Mouse (Mus musculus) right cerebral cortex, postnatal 14 days (tissue): ENCODE results near the gene Agt.

Experiments
- DNase-seq: peaks from one replicate; pipeline ENCODE4 v3.0.0; 2022

Gene Agt

DNA sequence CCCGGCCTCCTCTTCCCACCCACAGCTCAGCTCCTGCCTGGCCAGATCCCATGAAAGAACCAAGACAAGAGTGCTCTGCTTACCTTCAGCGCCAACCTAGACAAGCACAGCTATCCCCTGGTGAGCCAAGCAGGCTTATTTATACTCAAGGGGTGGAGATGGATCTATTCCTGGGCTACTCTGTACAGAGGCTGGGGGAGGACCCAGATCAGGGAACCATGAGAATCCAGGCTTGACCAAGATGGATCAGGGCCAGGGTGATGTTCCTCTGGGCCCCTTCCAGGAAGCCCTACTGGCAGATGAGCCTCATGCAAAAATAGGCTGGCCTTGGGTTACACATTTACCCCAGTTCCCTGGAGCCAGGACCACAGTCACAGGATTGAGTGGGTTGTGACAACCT lies at the start of gene Agt:
Gene Agt (minus strand): TSS at position 114 of the 400 bp plus-strand sequence.
- DNase-seq, result no peak

DNA sequence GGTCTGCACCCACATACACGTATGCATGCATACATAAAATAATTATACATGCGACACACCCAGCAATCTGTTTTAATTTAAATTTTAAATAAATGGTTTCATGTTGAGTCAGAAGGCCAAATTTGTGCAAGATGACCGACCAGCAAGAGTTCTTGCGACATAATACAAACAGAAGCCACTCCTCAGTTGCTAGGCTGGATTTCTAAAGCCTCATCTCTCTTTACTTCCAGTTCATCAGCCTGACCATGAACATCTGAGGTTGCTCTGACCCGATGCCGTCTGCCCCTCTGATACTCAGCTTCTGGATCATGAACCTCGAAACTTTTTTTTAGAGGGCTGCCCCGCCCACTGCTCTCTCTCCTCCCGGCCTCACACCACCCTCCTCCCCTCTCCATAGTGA lies 48.7 kb upstream of the Agt start:
- no peak for DNase-seq

DNA sequence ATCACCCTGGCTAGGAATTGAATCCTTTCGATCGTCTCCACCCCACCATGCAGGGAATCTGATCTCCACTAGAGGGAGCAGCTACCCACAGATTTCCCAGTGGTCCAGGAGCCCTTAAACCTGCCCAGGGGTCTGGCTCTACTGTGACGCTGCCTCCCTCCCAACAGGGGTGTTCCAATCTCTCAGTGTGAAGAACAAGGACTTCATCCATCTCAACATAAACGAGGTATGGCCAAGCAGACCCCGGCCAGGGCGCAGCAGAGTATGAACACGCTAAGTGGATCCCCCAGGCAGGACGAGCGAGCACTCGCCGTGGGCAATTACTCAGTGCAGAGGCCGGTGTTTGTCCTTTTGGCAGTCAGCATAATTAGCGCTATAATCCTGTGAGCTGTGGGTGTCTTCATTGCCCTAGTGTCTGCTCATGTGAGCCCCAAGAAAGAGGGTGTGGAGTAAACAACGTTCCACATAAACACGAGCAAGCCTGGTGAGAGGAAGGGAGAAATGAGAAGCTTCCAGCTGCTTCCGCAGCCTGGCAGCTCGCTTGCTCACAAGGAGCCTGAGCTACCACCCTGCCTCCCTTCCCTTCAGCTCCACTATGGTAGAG lies 47.9 kb upstream of the Agt start:
- peak; percentile 76 for DNase-seq

DNA sequence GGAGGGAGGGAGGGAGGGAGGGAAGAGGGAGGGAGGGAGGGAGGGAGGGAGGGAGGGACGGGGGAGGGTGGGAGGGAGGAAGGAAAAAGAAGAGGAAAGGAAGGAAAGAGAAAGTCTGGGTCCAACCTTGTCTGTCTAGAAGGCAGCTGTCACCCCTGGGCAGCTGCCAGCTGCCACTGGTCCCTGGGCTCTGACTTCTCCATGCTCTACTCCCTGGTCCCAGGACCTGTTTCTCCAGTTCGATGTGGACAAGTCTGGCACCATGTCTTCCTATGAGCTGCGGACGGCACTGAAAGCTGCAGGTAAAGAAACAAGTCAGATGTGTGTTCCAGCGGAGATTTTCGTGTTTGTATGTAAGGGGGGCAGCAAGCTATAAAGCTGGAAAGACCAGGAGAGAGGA lies 44.8 kb upstream of the Agt start:
- DNase-seq, result no peak

DNA sequence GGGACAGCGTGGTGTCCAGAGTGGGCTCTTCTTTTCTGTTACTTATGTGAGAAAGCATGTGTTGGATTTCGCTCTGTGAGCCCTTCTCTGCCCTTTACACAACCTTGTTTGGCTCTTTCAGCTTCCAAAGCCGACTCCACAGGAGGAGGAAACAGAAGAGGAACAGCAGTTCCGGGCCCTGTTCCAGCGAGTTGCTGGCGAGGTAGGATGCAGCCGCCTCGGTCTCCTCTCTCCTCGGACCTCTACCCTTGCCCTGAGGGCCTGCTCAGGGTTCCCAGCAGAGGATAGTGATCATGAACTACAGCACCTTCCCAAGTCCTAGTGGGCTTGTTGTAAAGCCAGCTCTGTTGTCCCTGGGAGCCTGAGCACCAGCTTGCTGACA lies 39.5 kb upstream of the Agt start:
- no peak for DNase-seq

DNA sequence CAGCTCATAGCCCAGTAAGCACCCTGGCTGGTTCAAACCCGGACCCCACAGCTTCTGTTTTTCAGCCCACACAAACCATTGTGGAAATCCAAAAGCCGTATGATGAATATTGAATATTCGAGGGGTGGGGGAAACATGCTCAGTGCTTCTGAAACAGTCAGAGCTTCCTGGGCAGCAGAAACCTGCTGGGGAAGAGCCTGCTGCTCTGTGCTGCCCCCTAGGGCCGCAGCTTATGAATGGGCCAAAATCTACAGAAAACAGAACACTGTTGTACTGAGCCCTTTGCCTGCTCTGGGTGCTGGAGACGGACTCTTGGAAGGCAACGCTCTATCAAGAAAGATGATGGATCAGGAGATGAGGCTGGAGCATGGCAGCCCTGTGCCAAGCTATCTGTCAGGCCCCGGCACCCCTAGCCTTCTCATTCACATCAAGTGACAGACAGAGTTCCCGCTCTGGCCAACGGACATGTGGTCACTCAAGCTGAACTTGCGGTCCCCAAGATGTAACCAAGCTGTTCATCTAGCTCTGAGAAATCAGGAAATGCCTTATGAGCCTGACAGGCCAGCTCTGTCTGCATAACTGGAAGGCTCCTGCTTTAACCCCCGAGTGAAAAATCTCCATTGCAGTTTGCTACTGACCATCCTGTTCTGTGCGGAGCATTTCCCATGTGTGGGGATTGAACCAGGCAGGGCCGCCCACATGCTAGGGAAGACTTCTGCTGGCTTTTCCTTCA lies 38.9 kb upstream of the Agt start:
- DNase-seq, result peak; percentile 52

DNA sequence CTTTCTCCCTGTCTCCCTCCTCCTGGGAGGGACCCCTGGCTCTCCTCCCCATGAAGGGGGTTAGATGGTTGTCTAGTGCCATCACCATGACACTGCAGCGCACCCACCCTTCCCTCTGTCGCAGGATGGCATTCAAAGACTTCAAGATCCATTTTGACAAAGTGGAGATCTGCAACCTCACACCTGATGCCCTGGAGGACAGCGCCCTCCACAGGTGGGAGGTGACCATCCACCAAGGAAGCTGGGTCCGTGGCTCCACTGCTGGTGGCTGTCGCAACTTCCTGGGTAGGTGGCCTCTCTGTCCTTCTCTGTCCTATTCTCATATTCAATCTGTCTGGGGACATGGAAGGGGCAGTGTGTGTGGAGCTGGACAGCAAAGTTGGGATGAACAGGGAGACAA lies 34.6 kb upstream of the Agt start:
- no peak for DNase-seq

DNA sequence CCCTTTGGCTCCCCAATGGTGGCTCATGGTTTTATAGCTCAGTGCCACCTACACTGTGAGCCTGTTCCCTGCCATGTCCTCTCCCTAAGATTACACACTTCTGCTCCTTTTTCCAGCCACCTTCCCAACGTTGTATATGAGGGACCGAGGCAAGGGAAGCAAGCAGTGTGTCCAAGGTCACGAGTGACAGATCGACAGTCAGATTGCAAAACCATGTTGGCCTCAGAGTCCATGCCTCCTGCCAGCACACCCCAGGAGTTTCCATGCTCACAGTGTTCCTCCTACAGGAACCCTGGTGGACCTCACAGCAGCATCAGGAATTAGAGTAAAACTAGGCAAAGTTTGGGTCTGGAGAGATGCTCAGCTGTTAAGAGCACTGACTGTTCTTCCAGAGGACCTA lies 19.9 kb upstream of the Agt start:
- DNase-seq, result no peak

DNA sequence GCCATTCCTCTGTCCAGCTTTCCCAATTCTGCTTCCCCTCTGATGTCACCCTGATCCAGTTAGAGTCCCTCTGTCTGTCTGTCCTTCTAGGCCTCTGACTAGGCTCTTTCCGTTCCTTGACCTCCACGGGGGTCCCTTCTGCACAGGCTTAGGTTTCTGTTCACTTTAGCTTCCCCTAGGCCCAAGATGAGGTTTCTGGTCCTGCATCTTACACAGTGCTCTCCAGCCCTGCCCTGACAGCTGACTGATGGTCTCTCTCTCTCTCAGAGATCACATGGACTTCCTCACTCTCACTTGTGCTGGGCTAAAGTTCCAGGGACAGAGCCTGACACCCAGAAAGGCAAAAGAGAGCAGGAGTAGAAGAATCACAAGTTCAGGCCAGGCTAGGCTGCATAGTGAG lies 17.1 kb upstream of the Agt start:
- no peak for DNase-seq

DNA sequence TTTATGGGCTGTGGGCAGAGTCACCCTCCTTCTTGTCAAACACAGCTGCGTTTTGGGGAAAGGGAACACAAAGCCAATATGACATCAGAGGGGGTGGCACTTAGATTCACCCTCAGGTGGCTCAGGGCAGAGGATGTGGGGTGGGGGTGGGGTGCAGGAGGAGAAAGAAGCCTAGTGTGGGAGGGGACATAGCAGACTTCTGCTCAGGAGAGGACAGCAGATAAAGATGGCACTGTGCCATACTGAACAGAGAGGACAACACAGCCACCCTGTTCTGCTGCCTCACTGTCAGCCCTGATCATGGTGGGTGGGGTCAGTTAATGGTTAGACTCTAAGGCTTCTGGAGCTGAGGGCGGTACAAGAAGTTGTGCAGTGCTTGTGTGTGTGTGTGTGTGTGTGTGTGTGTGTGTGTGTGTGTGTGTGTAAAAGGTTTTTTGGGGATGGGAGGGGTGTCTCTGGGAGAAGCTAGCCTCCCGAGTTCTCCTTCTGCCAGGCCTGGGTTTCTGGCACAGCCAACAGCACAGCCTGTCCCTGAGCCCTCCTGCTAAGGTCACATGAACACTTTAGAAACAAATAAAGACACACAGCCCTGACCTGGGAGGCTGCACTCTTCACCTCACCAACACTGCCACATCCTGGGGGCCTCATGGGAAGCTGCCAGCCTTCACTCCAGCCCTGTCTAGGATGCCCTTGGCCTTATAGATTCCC lies 16.4 kb upstream of the Agt start:
- DNase-seq, result no peak

DNA sequence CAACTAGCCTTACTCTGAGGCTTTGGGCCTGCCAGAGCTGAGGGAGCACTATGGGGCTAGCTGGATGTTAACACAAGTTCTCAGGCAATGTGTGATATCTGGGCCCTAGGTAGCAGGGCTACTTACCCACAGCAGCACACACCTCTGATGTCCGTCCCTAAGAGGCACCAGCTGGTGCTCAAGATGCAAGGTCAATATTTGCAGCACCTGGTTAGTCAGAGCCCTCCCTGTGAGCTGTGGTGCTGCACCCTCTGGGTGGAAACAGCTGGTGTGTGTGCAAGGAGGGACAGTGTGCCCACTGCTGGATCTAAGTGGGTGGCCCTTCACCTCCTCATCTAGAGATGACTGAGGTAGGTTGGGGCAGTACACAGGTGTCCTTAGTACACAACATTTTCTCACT lies 7.2 kb upstream of the Agt start:
- DNase-seq, result no peak

DNA sequence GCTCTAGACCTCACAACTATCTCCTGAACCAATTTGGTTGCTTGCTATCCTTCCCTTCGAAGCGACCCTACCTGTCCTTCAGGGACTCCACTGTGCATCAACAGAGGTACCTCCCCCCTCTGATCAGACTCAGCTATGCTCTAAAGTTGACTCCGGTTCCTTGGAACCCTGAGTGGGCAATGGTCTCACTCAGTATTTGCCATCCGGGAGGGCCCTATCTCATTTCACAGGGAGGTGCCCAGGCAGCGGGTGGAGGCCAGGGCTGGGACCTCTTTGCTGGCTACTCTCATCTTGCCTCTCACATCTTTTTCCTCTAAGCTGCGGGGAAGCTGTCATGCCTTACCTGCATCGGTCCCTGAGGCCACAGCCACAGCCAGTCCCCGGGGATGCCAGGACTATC lies 6.3 kb upstream of the Agt start, which contains the start of gene Capn9:
Gene Capn9 (plus strand): TSS at position 301 of the 400 bp plus-strand sequence.
- DNase-seq, result no peak

DNA sequence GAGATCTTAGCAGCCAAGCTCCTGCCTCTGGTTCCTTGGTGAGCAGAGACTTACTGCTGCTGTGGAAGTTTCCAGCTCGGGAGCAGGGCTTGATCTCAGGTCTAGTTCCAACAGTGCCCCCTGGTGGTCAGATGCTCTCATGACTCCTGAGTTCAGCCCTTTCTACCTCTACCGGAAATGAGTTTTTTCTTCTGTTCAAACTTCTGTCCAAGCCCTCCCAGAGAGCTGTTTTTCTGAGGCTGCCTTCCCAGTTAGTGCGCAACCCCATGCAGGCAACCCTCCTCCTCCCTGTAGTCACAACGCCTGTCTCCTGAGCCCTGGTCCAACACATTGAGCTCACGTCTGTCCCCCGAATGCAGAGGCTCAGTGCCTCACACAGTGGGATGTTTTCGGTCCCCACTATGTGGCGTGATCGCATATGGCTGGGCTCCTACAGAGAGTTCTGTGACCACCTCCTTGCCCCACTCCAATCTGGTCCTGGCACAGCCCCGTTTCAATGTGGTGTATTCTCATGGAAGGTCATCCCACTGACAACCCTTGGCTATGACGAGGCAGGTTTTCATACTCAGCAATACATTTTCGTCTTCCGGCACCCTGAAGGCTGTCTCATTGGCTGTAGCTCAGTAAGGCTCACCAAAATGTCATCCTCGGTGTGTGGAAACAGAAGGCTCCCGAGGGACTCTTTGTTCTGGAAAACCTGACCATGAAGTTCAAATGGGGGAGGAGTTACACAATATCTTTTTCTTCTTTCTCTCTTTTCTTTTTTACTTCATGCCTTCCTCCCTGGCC lies 4.2 kb upstream of the Agt start:
- peak; percentile 94 for DNase-seq

DNA sequence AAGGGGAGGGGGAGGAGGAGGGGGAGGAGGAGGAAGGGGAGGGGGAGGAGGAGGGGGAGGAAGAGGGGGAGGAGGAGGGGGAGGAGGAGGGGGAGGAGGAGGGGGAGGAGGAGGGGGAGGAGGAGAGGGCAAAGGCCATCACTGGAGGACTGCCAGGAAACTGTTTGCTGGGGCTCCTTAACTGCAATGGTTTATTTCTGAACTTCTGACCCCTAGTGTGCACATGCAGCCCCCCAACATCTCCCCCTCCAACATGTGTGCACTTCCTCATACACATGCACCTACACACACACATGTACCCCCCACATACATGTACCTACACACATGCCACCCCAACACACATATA lies 2.9 kb upstream of the Agt start:
- DNase-seq, result no peak

DNA sequence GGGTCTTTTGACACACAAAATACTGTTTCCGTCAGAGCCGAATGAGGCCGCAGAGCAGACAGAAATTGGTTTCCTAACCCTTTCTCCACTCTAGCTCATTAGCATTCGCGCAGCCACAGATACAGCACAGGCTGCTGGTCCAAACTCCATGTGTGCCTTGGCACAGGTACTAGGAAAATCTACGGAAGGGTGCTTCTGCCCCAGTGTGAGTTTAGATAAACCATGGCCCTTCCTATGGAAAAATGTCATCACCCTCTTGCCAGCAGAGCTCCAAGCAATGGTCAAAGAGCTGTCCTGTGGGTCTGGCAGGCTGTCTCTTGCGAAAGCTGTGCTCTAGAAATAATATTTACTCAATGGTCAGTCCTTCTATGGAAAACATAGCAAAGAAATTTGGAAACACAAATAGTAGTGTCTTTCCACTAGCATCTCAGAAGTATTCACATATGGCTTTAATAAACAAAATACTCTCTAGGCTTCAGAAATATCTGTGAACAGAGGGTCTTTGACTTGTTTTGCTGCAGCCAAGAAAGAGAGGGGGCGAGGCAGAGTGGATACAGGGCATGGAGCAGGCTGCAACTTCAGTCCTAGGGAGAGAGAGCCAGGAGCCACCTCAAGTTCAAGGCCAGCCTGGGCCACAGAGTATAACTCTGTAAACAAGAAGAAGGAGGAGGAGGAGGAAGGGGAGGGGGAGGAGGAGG lies 2.4 kb upstream of the Agt start:
- DNase-seq, result no peak

DNA sequence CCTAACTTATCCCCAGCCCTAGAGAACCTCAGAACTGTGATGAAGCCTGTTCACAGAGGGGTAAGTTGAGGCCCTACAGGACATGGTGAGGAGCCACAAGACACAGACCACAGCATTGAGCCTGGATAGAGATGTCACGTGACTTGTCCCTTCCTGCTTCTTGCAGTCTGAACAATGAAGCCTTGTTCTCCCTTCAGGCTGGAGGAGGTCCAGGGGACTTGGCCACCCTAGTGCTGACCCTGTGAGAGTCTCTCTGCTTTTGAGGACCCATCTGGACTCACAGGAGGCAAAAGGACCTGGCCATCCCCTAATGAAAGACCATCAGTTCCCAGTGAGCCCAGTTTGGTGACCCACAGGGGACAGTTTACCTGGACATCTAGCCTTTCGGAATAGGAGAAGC lies 406 bp downstream of the Agt start:
- no peak for DNase-seq

DNA sequence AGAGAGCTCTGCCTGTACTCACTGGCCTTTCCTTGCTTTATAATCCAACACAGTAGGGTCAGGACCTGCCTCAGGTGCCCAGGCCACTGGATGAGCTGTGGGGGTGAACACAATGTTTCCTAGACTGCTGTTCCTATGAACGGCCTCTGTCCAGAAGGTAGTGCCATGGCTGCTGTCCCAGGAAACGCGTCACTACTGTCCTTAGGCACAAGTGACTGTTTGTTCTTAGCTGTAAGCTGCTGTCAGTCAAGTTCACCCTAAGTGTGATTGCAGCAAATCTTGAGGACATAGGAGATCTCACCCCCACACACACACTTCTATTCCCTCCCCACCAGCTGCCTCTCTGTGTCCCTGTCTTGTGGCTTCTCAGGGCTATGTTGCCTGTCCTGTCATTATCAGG lies 1.9 kb downstream of the Agt start:
- DNase-seq, result no peak

DNA sequence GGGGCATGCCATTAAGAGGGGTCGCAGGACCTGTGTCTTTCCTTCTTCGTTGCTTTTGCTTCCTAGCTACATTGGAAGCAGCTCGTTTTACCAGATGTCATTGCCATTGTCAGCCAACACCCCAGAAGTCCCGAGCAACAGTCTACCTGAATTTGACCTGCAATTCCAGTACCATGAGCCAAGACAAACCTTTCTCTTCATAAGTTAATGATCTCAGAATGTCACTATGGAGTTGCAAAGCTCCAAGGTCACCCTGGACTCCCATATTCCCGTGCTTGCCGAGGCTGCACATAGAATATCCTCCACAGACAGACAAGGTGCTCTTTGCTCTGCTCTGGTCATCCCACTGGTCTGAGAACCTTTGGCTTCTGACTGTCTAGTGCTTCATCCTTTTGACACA lies 2.4 kb downstream of the Agt start:
- DNase-seq, result no peak

DNA sequence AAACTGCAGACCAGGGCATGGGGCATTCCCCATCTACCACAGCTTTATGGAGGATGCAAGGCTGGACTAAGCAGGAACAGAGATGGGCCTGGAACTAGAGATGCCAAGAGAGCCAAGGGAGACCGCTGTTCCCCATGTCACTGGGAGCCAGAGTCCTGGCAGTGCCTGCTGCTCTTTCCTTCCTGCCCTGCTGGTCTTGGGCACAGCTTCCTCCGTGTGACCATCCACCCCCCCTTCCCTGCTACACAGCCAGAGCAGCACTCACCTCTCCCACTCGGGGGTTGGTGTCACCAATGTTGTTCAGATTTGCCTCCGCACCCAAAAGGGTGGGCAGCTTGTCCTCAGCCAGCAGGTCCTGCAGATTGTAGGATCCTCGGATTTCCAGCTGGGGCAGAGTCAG lies 12.0 kb downstream of the Agt start:
- no peak for DNase-seq

DNA sequence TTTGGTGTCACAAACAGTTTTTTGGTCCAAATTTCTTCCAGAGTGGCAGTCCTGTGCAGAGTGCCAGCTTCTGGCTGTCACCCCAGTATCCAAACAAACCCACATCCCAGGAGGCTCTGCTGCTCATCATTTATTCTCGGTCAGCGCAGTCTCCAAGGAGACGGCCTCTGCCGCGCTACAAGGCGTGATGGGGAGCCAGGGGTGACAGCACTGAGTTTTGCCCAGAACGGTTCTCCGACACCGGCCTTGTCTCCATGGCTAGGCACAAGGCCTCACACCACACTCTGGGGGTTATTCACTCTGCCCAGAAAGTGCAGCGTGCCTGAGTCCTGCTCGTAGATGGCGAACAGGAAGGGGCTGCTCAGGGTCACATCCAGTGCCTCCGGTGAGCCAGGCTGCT lies 12.8 kb downstream of the Agt start:
- peak; percentile 45 for DNase-seq

DNA sequence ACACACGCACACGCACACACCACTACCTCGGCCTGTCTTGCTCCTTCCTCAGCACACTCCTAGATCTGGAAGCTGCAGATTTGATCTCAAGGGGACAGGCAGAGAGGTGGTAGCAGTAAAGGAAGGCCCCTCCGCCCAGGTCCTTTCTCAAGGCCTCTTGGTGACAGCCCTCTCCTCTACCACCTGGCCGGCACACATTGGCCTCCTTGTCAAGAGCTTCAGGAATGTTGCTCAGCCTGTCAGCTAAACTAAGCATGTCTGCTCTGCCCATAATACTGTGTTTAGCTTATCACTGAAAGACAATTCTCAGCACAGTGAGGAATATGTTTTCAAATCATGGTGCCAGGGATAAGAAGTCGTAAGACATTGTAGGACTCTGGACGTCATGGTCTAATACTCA lies 13.3 kb downstream of the Agt start:
- no peak for DNase-seq

DNA sequence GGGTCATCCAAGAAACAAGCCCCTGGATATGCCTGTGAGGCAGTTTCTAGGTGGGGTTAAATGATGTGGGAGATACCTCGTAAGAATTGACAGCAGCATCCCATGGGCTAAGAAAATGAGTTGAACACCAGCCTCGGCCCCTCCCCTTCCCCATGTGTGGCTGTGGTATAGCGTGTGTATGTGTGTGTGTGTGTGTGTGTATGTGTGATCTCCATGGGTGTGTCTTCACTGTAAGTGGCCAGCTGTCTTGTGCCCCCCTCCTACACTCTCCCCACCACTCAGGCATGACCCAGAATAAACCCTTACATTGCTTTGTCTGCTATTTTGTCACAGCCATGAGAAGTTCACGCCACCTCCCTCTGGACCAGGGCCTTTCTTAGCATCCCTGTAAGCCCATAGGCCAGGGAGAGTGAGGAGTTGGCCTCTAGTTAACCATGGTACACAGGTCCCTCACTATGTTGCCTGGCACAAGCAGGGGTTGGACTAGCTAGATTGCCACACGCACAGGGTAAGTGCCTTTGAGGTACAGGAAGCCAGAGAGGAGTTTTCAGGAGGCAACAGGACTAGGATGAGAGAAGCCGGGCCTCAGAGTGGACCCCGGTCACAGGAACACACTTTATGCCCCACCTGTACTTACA lies 14.3 kb downstream of the Agt start:
- DNase-seq, result no peak
